ENCODE assay signal across 8 mouse cellular contexts in genomic region chr17:27761639-27762336, GRCm38 (mm10). TPM values are rescaled to one million over a fixed set of nuclear protein-coding genes. Genes with fewer than 3 reads are reported as not detected.
A peak's percentile ranks its signal among the peaks of the same experiment; 100 is the strongest.
DNase-seq lines count a peak whose midpoint lies in the region; ATAC-seq and TF ChIP-seq lines count a peak whose summit lies in the region.

No protein-coding gene starts in this region.

- H3K27me3 ChIP-seq in megakaryocyte, embryonic 14.5 days (replicated peaks) = no peaks in the 10 kb centered on the region

- peak; percentile 91 for TF ChIP-seq CTCF in gastrocnemius, adult 2 months (IDR thresholded peaks at IDR 0.05)
- peak; percentile 95 for TF ChIP-seq CTCF in left cerebral cortex, adult 2 months (IDR thresholded peaks at IDR 0.05)

- intact Hi-C loops in gastrocnemius, adult 2 months (cut with DNase I) = loop anchor here (5.0 to 10.0 kb wide), 2 partner anchors 54 to 227 kb away; no protein-coding TSS in a partner anchor
- intact Hi-C loops in left cerebral cortex, adult 2 months (cut with DNase I) = loop anchor here (2.0 to 5.0 kb wide), 4 partner anchors 105 to 224 kb away; partner anchors contain the start of genes RPS10-NUDT3 and Rps10

- peak; percentile 85 for DNase-seq in R1 (ENCODE audit: low read depth, low spot score)
- peak; percentile 91 to 96 for DNase-seq in cerebellum, postnatal 36 days
- peak; percentile 79 for DNase-seq in gastrocnemius, adult 2 months
- peak; percentile 42 for DNase-seq in hindlimb bud, embryonic 11.5 days (ENCODE audit: extremely low spot score, low read depth, low spot score)
- DNase-seq in left cerebral cortex, adult 2 months (ENCODE audit: extremely low spot score in 1 of 2, low spot score in 2 of 2) = peak; percentile 78 to 82
- DNase-seq in right cerebral cortex, postnatal 10 days (ENCODE audit: low spot score in 2 of 2) = peak; percentile 91

- peaks cover 90% of the 10 kb centered on the region for H3K36me3 ChIP-seq in megakaryocyte, embryonic 14.5 days (replicated peaks; ENCODE audit: low read length)

- peaks cover 92% of the 10 kb centered on the region for H3K4me1 ChIP-seq in megakaryocyte, embryonic 14.5 days

- peaks cover 8% of the 10 kb centered on the region for H3K9me3 ChIP-seq in megakaryocyte, embryonic 14.5 days

- no peak for ATAC-seq in inflammation-experienced regulatory T-cells, adult 6 months

- peak overlapping the region; percentile 16; the same call in 1 of the 2 replicates for H3K27ac ChIP-seq in gastrocnemius, adult 2 months
- peak overlapping the region; percentile 61 for H3K27ac ChIP-seq in left cerebral cortex, adult 2 months

- H3K4me3 ChIP-seq in gastrocnemius, adult 2 months = no peak overlapping the region
- H3K4me3 ChIP-seq in left cerebral cortex, adult 2 months = no peak overlapping the region
- H3K4me3 ChIP-seq in megakaryocyte, embryonic 14.5 days (replicated peaks) = peak overlapping the region; percentile 14

RNA-seq across cellular contexts. Expression of gene Spdef, which starts 33.0 kb away (rescaled TPM):
- not detected for total RNA-seq in gastrocnemius, adult 2 months (2021)
- total RNA-seq in left cerebral cortex, adult 2 months (2021) = under 1 TPM in 1 of 2 experiments, not detected in 1; 0.48 TPM
- polyA plus RNA-seq in megakaryocyte, embryonic 14.5 days (2012; ENCODE audit: insufficient read depth, low replicate concordance) = 1.4 and 2.3 TPM in 2 replicates
- not detected for polyA plus RNA-seq in inflammation-experienced regulatory T-cells, adult 6 months (2017; shearing (Covaris generic))

RNA-seq across cellular contexts. Expression of gene D17Wsu92e, which starts 58.7 kb away (rescaled TPM):
- total RNA-seq in gastrocnemius, adult 2 months (2021) = 100 to 1,000 TPM; 182 to 201 TPM
- 100 to 1,000 TPM; 219 to 228 TPM for total RNA-seq in left cerebral cortex, adult 2 months (2021)
- polyA plus RNA-seq in megakaryocyte, embryonic 14.5 days (2012; ENCODE audit: insufficient read depth, low replicate concordance) = 15.2 and 42.6 TPM in 2 replicates
- polyA plus RNA-seq in inflammation-experienced regulatory T-cells, adult 6 months (2017; shearing (Covaris generic)) = 10 to 100 TPM; 12.0 to 15.9 (median 14.3) TPM

Comparison
In these comparisons a context has a peak if more than half of its experiments do, and no peak if none do; other contexts are left out.
1. DNase-seq: peak in every context shown above with its lines; median percentile 94 in cerebellum, postnatal 36 days; 91 in right cerebral cortex, postnatal 10 days; 85 in R1; 80 in left cerebral cortex, adult 2 months; 79 in gastrocnemius, adult 2 months; 42 in hindlimb bud, embryonic 11.5 days.